Mouse (Mus musculus) thymus, postnatal 4 days (tissue): ENCODE data around the gene Prune1.
A peak's percentile ranks its signal among the peaks of the same experiment; 100 is the strongest.

Experiments
- DNase-seq: peaks from one replicate; pipeline ENCODE4 v3.0.0; 2021

Prune1 gene

DNA sequence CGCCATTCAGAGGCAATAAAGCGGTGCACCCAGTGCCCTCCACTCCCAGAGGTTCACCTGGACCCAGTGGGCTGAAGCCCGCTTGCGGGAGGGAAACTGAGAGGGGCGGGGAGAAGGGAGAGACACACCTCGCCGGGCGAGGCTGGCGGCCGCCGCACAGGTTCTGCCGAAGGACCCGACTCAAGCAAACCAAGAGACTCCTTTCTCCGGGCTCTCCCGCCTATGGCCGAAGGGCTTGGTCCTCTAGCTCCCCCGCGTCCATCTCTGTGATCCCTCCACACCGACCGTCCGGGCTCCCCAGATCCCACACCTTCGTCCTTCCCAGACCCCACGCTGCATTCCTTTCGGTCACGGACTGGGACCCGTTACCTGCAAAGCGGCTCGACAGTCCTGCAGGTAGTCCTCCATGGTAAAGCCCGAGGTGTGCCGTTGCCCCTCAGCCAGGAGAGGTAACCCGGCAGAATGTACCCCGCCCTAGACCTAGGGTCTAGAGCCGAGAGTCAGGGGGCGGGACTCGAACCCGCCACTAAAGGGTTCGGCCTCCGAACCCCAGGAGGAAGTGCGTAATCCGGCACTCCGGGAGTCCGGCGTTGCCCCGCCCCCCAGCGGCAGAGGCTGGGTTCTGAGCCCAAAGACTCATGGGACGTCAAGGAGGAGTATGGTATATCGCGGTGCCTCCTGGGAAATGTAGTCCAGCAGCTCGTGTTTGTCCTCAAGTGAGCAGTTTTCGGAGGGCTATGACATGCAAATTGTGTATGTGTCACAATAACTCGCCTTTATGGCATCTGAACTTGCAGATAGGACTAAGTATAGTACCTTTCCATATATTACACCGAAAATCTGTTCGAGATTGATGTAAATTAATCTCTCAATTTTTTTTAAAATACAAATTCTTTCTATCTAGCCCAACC lies at the start of gene Prune1, which contains the start of gene Mindy1:
TSS of gene Prune1 (minus strand) at position 861 of the 911 bp plus-strand sequence.
TSS of gene Mindy1 (plus strand) at position 130 of the 911 bp plus-strand sequence.
- peak; percentile 100 for DNase-seq

DNA sequence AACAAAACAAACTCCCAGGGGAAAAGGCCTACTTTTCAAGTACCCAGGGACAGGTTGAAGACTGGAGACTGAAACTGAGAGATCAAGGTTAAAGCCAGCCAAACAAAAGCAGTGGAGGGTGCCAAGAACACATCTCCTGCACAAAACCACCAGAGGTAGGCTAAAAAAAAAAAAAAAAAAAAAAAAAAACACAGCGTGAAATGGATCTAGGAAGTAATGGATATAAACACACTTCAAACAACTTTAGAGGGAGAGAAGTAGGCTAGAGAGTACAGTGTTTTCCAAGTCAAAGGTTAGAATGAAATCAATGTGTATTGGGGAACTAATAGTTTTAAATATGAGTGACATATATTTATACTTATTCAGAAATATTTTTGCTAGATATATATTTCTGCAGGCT lies 49.7 kb upstream of the Prune1 start:
- no peak for DNase-seq

DNA sequence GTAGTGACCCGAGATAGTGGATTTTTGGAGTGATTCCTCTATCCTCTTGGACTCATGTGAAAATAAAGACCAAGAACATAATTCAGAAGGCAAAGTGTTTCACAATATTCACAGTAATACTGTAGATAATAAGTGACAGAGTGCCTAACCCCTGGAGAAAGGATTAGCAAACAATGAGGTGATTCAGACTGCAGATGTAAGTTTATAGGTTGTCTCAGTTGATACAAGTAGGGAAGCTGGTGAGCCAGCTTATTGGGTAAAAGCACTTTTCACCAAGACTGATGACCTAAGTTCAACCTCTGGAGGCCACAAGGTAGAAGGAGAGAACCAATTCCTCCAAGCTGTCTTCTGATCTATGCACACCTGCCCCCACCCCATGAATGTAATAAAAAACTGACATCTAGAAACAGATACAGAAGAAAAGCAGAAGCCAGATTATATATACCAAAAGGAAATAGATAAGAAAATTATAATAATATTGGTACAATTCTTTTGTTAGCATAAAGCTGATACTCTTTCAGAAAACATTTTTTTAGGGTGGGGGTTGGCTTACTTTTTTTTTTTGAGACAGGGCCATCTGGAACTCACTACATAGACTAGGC lies 47.0 kb upstream of the Prune1 start:
- DNase-seq: no peak

DNA sequence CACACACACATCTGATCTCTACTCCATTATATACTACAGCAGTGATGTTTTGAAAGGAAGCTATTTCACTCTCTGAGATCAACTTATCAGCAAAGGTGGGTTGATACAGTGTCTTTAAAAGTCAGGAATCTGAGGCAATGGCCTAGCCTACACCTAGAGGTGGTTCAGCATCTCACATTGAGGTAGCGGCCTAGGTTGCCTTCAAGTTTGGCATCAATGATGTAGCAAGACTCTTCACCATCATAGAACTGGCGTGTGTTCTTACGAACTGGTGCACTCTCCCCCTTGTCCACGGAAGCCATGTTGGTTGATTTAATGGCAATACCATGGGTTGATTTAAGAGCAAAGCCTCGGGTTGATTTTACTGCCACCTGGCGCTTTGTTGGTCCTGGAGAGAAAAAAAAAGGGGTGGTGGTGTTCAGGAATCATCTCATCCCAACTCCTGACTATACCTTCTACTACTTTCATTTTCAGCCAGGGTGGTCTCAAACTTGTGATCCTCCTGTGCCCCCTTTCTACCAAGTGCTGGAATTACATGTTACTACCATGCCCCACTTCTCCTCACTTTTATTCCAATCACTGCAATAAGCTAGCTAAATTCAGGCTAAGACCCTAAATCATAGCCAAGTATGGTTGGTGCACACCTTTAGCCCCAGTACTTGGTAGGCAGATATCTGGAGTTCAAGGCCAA lies 42.7 kb upstream of the Prune1 start:
- DNase-seq: no peak

DNA sequence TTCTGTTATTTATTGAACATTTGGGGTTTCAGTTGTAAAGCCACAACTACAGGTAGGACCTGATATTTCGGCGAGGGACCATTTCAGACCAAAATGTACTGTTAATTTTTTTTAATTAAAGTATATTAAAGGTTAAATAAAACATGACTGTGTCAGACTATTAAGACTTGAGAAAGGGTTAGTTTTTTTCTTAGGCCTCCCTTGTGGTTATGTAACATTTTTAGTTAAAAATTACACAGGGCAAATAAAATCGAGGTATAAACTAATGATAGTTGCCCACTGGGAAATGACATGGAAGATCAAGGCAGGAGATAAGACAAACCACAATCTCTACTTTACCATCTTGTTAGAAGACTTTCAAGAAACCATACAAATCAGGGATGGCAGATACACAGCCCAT lies 41.6 kb upstream of the Prune1 start:
- DNase-seq: no peak

DNA sequence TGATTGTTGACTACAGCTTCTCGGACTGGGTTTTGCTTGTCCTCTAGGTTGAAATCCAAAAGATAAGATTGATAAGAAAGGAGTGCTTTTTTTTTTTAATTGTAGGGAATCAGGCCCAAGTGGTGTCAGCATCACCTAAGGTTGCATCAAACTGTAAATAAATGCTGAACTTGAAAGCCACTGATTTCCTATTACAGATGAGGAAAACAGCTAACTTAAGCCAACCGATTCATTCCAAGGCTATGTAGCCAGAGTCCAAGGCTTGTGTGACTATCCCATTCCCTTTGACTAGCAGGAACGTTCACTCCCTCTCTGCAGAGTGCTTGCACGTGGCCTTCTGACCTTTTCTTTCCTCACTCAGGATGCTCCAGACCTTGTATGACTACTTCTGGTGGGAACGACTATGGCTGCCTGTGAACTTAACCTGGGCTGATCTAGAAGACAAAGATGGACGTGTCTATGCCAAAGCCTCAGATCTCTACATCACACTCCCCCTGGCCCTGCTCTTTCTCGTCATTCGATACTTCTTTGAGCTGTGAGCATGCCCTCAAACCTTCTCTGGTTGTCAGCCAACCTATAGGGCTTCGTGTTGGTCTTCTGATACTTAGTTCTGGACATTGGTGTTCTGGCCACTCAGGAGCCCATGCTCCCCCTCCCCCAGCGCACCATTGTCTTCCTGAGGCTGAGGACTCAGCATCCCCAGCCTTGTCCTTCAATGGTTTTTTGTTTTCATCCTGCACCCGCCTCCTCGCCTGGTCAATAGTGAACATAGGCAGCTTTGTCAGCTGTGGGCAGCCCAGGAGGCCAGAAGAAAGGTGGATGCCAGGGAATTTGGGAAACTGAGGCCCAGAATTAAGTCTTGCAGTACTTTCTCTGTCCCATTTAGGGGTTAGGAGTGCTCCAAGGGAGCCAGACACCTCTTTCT lies 38.1 kb upstream of the Prune1 start:
- DNase-seq: no peak

DNA sequence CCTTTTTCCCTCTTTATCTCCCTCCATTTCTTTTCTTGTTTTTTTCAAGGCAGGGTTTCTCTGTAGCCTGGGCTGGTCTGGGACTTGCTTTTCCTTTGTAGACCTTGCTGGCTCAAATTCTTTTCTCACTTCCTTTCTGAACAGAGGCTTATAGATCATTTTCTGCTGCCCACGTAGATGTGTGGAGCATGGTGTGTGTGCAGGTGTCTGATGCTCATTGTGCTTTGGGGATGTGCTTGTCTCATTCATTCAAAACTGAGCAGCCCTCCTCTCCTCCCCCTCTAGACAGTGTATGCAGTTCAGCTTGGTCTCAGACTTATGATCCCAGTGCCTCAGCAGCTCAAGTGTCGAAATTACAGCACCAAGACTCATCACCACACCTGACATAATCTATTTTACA lies 37.2 kb upstream of the Prune1 start:
- DNase-seq: no peak

DNA sequence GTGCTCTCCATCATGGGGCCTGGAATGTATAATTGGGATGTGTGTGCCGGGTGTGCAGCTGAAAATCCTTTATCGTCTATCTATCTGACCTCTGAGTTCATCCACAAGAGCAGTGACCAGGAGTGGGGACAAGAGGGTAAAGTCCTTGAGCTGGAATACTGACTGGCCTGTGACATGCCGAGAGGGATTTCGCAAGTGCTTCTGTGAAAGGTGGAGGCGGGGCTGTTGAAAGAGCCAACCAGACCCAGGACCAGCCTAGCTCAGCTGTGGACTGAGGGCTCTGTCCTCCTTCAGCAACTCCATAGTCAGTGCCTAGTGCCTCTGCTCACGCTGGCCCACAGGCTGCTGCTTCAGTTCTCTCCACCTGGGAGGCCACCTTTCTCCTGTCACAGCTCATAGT lies 36.7 kb upstream of the Prune1 start:
- no peak for DNase-seq

DNA sequence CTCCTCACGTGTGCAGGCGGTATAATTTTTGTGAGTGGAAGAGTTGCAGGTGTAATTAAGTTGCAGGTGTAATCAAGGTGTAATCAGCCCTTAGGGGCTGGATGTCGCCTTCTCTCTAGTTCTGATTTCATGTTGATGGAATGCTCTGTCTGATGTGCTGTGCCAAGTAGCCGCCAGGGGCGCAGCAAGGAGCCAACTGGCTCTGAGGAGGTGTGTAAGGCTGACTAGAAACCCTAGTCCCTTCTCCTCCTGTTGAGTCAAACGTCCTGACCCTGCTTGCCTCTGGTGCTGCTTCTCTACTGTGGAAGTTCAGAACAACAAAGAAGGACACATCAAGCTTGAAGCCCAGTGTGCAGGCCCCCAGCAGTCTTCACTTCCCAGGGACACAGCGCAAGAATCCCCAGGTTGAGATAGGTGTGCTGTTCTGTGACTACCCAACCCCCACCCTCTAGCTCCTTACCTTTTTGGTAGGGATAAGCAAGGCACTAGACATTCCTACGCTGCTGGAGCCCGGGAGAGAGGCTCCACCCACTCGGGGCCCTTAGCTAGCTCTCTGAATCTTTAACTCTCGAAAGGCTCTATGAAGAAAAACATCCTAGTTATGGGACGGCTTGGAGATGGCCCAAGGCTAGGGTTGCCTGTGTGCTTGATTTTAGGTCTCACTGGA lies 35.7 kb upstream of the Prune1 start:
- DNase-seq: peak; percentile 85

DNA sequence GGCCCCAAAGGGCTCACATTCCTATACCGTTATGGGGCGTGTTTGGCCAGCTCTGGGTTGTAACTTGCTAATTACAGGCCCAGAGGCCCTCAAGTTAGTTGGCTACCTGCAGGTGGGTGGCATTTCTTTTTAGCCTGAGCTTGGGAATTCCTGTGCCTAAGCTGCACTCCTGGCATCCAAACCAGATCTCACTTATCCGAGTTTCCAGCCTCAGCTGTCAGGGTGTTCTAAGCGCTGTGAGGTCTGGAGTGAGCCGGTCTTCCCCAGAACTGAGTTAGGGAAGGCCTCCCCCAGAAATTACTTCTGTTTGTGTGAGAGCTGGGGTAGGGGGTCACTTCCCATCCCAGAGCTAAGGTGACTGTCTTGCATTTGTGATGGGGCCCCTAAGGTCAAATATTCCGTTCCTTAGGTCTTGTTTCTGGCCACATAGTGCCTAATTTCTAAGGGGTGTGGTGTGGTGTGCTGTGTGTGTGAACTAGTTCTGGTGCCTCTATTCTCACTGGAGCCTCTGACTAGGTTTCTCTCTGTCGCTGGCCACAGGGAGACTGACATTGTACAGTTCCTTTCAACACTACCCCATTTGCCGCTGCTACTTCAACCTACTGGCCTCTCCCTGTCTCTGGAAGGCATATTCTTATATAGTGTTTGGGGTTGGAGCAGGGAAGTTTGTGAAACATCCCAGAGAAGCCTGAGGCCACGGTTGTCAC lies 34.1 kb upstream of the Prune1 start:
- DNase-seq: no peak

DNA sequence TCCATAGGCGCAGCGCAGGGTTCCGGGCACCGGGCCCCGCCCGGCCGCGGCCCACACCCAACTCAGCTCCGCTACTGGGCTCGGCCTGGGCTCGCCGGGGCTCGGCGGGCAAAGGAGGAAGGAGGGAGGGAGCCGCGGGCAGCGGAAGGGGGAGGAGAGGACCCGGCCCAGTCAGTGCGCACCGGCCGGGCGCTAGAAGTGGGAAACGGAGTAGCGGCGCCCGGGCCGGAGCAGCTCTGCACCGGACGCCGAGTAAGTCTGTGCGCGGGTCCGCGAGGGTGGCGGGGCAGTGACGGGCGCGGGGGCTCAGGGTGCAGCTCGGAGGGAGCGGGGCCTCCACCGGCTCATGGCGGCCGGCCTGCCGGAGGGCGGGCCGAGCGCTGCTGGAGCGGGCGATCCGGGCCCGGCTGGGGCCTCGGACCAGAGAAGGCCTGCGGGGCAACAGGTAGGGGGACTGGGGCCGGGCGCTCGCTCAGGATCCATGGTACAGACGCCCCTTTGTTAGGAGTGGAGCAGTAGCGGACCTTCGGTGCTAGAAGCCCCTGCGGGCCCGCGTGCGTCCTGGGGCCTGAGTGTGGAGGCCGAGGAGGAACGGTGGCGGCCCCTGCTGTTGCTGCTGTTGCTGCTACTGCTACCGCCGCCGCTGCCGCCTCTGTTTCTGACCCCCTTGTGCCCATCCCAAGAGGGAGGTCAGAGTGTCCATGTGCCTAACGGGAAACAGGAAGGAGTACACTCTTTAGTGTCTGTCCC lies 33.4 kb upstream of the Prune1 start:
- DNase-seq: peak; percentile 94

DNA sequence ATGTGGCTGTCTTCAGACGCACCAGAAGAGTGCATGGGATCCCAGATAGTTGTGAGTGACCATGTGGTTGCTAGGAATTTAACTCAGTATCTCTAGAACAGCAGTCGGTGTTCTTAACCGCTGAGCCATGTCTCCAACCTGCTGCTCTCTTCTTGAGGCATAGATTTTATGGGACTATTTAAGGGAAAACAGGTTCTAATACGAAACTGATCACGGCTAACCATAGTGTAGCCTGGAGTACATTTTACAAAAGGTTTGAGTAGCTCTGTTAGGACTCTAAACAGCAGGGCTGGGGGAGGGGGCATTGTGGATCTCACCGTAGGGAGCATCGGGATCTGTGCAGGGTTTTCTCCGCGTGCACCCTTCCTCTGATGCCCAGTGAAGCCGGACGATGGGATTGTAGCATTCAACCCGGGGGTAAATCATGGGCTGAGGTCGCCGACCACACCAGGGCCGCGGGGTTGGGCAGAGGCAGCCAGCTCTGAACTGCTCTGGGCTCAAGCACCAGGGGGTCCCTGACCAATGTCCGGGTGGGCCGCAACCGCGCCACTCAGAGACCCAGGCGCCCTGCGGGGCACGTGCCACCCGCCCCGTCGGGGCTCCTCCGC lies 32.7 kb upstream of the Prune1 start, which contains the start of gene Cers2:
TSS of gene Cers2 (plus strand) at position 306 of the 608 bp plus-strand sequence.
- no peak for DNase-seq

DNA sequence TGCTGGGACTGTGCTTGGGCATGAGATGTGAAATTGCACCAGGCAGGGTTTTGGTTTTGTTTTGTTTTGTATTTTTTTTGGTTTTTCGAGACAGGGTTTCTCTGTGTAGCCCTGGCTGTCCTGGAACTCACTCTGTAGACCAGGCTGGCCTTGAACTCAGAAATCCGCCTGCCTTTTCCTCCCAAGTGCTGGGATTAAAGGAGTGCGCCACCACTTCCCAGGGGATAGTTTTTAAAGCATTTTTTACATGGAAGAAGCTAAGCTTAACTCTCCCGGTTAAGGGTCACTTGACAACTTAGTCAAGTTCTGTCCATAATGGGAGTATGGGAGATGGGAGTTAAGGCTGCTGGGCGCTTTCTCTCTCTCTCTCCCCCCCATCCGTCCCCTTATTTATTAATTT lies 32.2 kb upstream of the Prune1 start:
- DNase-seq: no peak

DNA sequence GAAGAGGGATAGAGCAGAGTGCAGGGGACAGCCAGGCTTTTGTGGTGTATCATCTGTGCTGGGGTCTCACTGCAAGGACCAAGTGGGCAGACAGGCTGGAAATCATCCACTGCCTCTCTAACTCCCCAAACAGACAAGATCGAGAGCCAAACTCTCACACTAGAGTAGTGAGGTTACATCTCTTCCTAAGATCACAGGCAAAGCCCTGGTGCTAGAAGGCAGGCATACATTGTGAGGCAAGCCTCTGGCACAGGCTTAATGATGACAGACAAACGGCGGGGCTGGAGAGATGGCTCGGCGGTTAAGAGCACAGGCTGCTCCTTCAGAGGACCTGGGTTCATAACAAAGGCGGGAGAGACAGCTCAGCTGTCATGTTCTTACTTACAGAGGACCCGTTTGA lies 31.6 kb upstream of the Prune1 start:
- DNase-seq: no peak

DNA sequence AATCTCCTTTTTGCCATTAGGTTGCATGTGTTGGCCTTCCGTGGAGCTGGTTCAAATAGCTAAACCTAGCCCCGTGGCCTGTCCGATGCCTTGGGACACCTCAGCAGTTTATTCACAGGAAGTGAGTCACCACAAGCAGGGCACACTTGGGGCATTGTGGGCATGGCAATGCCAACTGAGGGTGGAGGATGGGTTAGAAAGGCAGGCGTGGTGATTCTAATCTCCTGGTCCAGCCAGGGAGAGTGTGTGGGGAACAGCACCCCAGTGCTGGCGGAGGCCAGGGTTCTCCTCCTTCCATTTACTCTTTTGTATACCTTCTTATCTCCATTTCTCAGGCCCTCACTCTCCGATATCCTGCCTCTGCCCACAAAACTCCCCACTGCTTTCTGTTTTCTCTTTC lies 30.7 kb upstream of the Prune1 start:
- no peak for DNase-seq

DNA sequence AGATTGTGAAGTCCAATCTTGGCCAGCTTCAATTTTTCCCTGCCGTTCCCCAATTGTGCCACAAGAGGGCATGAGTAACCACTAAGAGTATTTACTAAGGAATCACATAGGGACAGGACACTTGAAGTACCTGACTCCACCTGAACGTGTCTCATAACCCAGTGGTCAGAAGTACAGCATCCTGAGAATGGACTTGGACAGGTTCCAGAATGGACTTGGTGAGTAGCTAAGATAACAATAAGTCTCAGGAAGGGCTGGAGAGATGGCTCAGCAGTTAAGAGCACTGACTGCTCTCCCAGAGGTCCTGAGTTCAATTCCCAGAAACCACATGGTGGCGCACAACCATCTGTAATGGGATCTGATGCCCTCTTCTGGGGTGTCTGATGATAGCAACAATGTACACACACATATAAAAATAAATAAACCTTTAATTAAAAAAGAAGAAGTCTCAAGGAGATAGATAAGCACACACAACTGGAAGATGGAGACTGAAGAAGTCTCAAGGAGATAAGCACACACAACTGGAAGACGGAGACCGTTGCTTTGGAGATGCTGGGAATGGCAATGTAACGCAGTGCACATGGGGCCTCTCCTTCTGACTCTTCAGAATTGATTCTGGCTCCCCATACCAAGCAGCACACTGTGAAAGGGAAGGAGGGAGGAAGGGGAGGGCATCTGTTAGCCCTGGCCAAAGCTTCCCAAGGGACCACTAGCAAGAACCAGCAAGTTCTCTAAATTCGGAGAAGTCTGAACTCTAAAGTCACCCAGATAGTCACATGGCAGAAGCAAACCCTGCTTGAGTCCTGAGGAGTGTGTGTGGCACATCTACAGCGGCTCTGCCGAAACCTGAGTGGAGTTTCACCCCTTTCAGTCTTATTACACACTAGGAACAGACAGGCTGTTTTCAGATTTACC lies 29.3 kb upstream of the Prune1 start:
- DNase-seq: peak; percentile 62

DNA sequence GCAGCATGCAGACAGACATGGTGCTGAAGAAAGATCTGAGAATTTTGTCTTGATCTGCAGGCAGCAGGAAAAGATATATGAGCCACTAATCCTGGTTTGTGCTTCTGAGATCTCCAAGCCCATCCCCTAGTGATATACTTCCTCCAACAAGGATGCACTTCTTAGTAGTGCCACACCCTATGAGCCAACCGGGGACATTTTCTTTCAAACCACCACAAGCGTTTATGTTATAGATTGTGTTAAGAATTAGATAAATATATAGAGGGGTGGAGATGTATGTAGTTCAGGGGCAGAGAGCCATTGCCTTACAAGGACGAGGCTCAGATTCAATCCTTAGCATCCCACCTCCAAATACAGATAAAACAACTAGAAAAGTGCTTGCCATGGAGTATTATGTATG lies 28.6 kb upstream of the Prune1 start:
- DNase-seq: no peak

DNA sequence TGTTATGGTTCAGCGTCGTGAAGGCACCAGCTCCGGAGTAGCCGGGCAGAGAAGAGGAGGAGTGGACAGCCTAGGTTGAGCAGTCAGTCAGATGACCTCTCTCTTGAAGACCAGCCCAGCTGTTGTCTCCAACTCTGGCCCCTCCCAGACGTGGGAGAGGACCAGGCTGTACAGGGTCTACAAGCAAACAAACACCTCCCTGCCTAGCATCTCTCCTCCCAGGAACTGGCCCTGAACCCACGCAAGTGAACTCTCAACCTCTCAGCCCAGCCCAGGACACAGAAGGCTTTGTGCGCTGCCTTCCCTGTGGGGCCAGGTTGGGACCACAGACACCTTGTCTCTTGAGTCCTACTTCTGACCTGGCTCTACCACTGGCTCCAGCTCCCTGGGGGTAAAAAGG lies 25.2 kb upstream of the Prune1 start, which contains the start of gene Anxa9:
TSS of gene Anxa9 (minus strand) at position 77 of the 400 bp plus-strand sequence.
- DNase-seq: no peak

DNA sequence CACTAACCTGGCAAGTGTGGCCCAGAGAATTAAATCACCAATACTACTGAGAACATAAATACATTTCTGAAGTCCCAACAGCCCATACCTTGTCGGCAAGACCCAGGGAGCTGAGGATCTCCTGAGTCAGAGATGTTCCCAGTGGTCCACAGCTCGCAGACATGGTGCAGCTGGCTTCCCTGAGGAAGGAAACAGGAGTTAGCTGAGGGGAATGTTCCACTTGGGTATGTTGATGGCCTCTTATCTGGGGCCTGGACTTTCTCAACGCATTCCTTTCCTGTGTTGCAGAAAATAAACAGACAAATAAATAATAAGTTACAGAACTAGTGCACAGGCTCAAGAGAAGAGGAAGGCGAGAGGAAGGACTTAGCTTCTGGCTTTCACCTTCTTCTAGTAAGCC lies 24.4 kb upstream of the Prune1 start:
- DNase-seq: no peak
